Mouse (Mus musculus) lung, postnatal 10 days (tissue): ENCODE measurements around the gene Lrrtm4.

Source experiments
- DNase-seq: peaks from one replicate; pipeline ENCODE4 v3.0.0; 2021

Lrrtm4 gene

DNA sequence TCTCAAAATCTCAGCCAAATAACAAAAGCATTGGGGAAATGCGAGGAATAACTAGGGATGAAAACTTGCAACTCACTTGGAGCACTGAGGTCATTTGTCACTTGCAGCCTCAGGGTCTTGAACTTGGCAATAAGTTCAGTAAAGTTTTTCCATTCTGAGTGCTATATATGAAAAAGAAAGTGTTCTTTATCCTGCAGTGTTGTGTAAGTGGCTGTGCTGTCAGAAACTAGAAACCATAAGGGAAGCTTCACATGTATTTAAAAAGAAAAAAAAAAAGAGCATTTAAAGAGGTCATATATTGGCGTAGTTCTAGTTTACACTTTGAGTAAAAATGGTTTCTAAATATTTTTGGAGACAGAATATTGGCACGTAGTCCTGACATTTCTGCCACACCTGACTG, 313.1 kb downstream of the Lrrtm4 start:
- DNase-seq: no peak

GRCm38 (mm10) chr6:80352307-80352706, 333.6 kb downstream of the Lrrtm4 start:
- no peak for DNase-seq

- DNase-seq: no peak
Observed at GRCm38 (mm10) chr6:80357092-80357491, 338.4 kb downstream of the Lrrtm4 start.

GRCm38 (mm10) chr6:80363593-80363992, 344.9 kb downstream of the Lrrtm4 start:
- no peak for DNase-seq

DNA sequence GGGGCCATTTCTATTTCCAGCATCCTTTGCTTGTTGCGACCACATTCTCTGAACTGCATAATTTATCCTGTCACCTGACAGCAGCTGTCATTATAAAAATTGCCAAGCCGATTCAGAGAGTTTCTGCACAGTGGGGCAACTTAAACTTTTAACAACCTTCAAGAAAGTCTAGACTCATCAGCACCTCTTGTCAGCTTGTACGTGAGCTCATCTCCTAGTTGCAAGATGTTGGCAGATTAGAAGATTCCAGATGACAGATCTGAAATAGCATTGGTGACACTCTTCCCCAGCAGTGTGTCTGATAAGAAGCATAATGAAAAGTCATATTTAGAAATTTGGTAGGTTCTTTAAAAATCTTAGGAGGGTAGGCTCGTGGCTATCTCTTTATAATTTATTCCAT, 347.9 kb downstream of the Lrrtm4 start:
- DNase-seq: no peak

- DNase-seq: no peak
Observed at GRCm38 (mm10) chr6:80389571-80389970, 370.9 kb downstream of the Lrrtm4 start.

DNA sequence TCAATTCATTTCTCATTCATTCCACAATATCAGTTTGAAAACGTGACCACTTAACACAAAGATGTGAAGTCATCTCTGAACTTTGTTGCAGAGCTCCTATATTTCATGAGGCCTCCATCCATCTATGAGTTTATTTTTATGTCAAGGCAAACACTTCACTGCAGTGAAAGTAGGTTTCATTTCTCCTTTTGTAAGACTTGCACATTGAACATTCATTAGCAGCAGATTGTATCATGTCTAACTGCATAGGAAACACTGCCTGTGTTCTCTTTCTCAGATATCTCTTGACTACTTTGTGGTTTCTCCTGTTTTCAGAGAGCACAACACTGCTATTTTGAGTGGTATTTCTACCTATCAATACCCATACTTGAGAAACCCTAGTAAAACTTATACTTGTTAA, 388.1 kb downstream of the Lrrtm4 start:
- no peak for DNase-seq

DNA sequence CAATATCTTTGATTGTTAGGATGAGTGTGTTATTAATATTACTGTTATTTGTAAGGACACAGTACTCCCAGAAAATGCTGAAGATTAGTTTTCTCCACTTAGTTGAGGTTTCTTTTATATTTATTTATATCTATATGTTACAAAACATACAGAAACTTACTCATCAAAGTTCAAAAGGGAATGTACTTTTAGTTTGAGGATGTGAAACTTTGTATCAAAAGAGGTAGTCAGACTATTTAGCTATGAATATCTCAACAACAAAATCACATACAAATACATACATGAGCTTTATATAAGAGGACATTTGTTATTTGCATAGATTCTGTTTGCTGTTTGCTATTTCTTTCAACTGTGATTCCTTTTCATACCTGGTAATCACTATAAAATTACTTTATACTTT, 421.5 kb downstream of the Lrrtm4 start:
- DNase-seq: no peak

DNA sequence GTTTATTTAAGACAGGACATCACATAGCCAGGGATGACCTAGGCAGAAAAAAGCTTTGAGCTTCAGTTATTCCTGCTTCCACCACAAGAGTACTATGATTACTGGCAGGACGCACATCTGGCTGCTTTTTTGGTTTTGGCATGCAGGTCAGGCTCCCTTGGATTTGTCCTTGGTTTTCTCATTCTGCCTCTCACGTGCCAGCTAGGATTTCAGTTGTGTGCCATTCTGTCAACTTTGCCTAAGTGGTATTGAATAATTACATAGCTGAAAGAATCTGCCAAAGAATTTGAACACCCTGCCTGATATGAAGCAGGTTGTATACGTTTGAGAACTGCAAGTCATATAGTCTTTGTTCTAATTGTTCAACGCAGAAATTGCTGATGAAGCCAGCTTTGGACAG, 451.9 kb downstream of the Lrrtm4 start:
- no peak for DNase-seq

DNA sequence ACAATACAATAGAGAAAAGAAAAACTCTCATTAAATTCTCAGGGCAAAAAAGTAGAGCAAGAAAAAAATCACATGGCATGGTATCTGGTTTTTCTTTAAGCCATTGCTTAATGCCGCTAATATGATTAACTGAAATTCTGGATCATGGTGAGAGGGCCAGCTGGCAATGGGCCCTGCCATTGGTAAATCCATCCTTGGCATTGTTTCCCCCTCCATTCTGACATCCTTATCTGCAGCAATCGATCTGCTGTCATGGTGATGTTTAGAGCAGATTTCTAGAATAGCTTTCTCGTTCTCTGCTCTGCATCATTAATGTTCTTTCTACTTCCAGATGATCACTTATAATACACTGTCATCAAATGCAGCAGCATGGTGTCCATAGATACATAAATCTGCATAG, 457.5 kb downstream of the Lrrtm4 start:
- no peak for DNase-seq

DNA sequence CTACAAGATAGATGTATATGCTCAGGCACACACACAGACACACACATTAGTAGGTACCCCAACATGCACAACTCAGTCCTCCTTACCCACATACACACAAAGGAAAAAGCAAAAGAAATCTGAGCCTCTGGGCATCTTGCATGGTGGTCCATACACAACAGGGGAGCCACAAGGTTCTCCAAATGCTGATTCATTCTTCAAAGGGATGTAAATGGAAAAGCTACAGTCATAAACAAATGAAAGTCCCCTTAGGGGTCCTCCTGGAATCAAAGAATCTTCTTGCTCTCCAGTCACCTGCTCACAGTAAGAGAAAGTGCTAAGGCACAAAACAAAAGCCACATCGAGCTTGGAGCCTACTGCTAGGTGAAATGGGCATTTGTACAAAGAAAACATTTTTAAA, 526.3 kb downstream of the Lrrtm4 start:
- DNase-seq: no peak

- DNase-seq: no peak
Observed at GRCm38 (mm10) chr6:80549907-80550306, 531.2 kb downstream of the Lrrtm4 start.

DNA sequence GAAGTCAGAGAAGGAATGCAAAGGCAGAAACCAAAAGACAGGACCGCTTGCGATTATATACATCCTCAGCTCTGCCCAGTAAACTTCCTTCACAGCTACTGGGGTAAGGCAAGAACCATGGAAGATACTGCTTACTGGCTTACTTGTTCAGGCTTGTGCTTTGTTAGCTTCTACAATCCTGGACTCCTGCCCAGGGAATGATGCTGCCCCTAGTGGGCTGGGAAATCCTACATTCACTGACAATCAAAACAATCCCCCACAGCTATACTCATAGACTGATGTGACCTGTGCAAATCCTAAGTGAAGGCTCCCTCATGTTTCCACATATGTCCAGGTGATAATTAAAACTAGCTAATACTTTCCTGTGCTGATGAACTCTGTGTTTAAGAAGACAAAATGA, 534.7 kb downstream of the Lrrtm4 start:
- no peak for DNase-seq

GRCm38 (mm10) chr6:80554991-80555390, 536.3 kb downstream of the Lrrtm4 start:
- DNase-seq: no peak

- DNase-seq: no peak
Observed at GRCm38 (mm10) chr6:80577227-80577626, 558.5 kb downstream of the Lrrtm4 start.

- no peak for DNase-seq
Observed at GRCm38 (mm10) chr6:80582225-80582624, 563.5 kb downstream of the Lrrtm4 start.

DNA sequence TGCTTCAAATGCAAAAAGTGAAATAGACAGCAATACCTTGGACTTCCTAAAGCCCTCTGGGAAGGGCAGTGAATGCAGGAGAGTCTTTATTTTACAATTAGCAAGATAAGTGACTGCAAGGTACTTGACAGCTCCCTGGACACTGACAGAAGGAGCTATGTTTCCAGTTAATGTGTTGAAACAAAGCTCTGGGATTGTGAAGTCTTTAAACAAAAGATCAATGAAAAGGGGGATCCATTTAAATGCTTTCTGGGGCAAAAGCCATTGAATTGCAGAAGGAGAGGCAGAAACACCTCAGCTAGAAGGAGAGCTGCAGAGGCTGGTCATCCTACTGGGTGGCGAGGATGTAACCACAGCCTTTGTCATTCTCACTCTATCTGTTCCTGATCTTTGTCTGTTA, 571.1 kb downstream of the Lrrtm4 start:
- DNase-seq: no peak

DNA sequence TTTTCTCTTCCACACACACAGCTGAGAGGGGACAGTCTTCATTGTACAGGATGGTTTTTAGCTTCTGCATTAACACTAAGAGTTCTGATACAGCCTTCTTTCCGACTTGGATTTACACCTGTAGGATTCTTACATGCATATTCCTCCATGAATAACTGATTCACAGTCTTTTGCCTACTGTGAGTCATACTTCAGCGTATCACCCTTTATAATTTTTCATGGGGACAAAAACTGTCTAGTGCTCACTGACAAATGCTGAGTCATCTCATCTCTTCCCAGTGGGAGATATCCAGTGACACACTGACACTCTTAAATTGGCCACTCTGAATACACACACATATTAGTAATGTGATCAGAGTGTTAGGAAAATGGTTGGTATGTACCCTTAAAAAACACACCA, 600.8 kb downstream of the Lrrtm4 start:
- no peak for DNase-seq

- no peak for DNase-seq
Observed at GRCm38 (mm10) chr6:80622676-80623334, 604.1 kb downstream of the Lrrtm4 start.

- DNase-seq: no peak
Observed at GRCm38 (mm10) chr6:80625509-80625908, 606.8 kb downstream of the Lrrtm4 start.

DNA sequence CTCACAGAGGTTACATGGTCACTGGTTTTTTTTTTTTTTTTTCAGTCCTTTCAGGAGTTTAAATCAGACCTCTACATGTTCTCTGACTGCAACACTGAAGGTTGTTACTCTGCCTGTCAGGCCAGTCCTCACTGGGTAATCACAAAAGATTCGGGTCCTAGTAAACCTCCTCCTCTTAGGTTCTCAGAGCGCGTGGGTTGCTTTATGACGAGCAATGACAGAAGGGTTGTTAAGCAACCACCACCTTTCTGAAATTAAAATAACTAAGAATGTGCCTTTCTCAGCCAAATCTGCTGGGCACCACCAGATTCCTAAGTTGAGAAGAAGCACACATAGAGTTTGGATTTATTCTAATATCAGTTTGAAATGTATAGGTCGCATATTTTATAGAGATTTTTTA, 644.1 kb downstream of the Lrrtm4 start:
- no peak for DNase-seq

DNA sequence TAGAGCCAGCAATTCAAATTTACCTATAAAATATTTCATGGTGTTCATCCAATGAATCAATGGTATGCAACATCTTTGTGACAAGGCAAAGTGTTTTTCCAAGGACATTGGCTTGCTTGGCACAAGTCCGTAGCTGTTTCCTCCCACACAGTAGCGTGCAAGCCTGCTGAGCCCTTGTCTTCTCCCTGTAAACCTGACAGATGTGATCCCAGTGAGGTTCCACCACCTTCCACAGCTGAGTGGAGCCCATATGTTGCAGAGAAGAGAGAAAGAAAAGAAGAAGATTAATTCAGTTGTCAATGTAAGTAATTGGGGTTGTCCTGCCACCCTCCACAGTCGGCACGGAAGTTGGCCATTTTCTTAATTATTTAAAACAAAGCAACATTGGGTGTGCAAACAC, 645.4 kb downstream of the Lrrtm4 start:
- DNase-seq: no peak

DNA sequence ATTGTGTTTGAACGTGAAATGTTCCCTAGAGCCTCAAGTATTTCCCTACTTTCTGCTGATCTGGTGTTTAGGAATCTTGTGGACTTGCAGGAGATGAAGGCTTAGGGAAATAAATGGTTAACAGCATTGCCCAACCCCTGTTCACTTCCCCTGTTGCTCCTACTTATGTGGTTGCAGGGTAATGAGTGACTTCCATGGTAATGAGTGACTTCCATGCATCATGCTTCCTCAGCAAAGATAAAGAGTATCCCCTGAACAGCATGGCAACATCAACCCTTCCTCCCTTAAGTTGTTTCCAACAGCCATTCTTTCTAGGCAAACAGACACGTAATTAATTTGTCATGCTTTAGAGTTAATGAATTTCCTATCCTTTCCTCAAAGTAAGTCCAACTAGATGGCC, 685.5 kb downstream of the Lrrtm4 start:
- DNase-seq: no peak

- no peak for DNase-seq
Observed at GRCm38 (mm10) chr6:80720468-80720867, 701.8 kb downstream of the Lrrtm4 start.

DNA sequence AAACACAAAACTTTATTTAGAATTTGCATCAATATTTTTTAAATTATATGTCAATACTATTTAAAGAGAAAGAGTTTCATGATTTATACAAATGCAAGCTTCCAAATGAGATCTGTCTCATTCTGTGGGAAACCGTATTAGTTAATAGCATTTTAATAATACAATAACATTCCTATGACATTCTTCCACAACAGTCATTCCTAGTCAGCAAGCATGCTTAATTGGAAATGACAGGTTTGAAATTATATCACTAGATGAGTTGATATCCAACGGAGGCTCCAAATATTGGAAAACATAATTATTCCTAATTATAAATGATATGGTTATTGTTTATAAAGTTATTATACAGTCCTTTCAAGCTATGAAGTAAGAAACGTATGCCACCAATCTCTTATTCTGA, 714.7 kb downstream of the Lrrtm4 start:
- no peak for DNase-seq

DNA sequence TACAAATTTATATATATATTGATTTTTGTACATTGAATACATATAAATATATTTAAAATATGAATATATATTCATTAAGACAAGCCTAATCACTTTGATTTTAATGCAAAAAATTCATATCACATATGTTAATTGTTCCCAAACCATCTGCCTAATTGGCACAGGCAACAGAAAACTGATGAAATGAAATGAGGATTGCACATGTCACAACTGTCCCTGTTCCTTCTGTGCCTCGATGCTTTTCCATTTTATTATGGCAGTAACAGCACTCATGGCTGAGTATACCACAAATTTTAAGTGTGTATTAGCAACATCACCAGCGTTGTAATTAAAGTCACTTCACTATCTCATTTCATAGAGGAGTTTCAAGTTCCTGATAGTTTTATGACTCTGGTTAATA, 732.1 kb downstream of the Lrrtm4 start:
- DNase-seq: no peak
